Mouse (Mus musculus) heart, postnatal 0 days (tissue): ENCODE data around the gene Iqgap3.

ENCODE experiments used
- CTCF ChIP-seq: IDR thresholded peaks from 2 replicates; pipeline ENCODE4 v1.5.1; 2016; ENCODE audit warnings: antibody characterized with exemption, control low read depth, low read depth
- EP300 ChIP-seq: IDR thresholded peaks from 2 replicates; pipeline ENCODE4 v1.6.1; 2016; ENCODE audit warnings: antibody characterized with exemption, low read depth

- TF ChIP-seq EP300 (no peak), CTCF (no peak)
Observed at GRCm38 (mm10) chr3:88068386-88068785, 13.4 kb upstream of the Iqgap3 start.
